Mouse (Mus musculus) layer of hippocampus, postnatal 25 days (tissue): ENCODE data around the gene Slc5a2. TPM values are rescaled to one million over a fixed set of nuclear protein-coding genes. Genes with fewer than 3 reads are reported as not detected.

Experiments
- DNase-seq, 2 experiments: peaks; one replicate each; pipeline ENCODE4 v3.0.0; 2022; ENCODE audit warnings: mixed read lengths in 2 of 2, low spot score in 1 of 2; ENCODE audit errors: extremely low spot score in 1 of 2
- total RNA-seq, 2 experiments: library from RNA; stranded (reverse); gene quantifications; 2 replicates each; pipeline ENCODE4 v1.2.3; 2021

Slc5a2 gene
- total RNA-seq, 2 experiments from 2014 or later = not detected

GRCm38 (mm10) chr7:128297291-128297616, 31.8 kb downstream of the Slc5a2 start:
- DNase-seq = no peak

GRCm38 (mm10) chr7:128297617-128298480, 32.4 kb downstream of the Slc5a2 start, which contains the start of gene BC017158:
TSS of gene BC017158 (minus strand) at chr7:128298170.
- peak; percentile 51 to 65 for DNase-seq

GRCm38 (mm10) chr7:128298481-128299342, 33.3 kb downstream of the Slc5a2 start:
- no peak for DNase-seq

- DNase-seq = no peak
Measured at GRCm38 (mm10) chr7:128300952-128301351, 35.5 kb downstream of the Slc5a2 start.

- DNase-seq = no peak
Measured at GRCm38 (mm10) chr7:128302151-128302550, 36.7 kb downstream of the Slc5a2 start.

- no peak for DNase-seq
Measured at GRCm38 (mm10) chr7:128304198-128304597, 38.7 kb downstream of the Slc5a2 start.

GRCm38 (mm10) chr7:128304907-128305306, 39.5 kb downstream of the Slc5a2 start:
- peak in 1 of 2 experiments; percentile 29 for DNase-seq

- DNase-seq = no peak
Measured at GRCm38 (mm10) chr7:128307851-128308250, 42.4 kb downstream of the Slc5a2 start.

GRCm38 (mm10) chr7:128309216-128309615, 43.8 kb downstream of the Slc5a2 start:
- DNase-seq = no peak

- no peak for DNase-seq
Measured at GRCm38 (mm10) chr7:128309776-128310175, 44.3 kb downstream of the Slc5a2 start.

GRCm38 (mm10) chr7:128310229-128310688, 44.8 kb downstream of the Slc5a2 start:
- DNase-seq = no peak

- DNase-seq = no peak
Measured at GRCm38 (mm10) chr7:128311263-128311662, 45.8 kb downstream of the Slc5a2 start.

GRCm38 (mm10) chr7:128311811-128312210, 46.4 kb downstream of the Slc5a2 start:
- no peak for DNase-seq

GRCm38 (mm10) chr7:128312375-128313059, 47.1 kb downstream of the Slc5a2 start:
- no peak for DNase-seq

GRCm38 (mm10) chr7:128313601-128314000, 48.1 kb downstream of the Slc5a2 start:
- DNase-seq = no peak

- DNase-seq = no peak
Measured at GRCm38 (mm10) chr7:128314491-128314890, 49.0 kb downstream of the Slc5a2 start.

- DNase-seq = no peak
Measured at GRCm38 (mm10) chr7:128317011-128317410, 51.6 kb downstream of the Slc5a2 start.

- no peak for DNase-seq
Measured at GRCm38 (mm10) chr7:128319140-128319539, 53.7 kb downstream of the Slc5a2 start.

GRCm38 (mm10) chr7:128320219-128320816, 54.9 kb downstream of the Slc5a2 start:
- DNase-seq = no peak

GRCm38 (mm10) chr7:128321260-128321659, 55.8 kb downstream of the Slc5a2 start:
- DNase-seq = no peak
